Mouse (Mus musculus): ENCODE measurements around the gene Alox5ap. TPM values are rescaled to one million over a fixed set of nuclear protein-coding genes. Genes with fewer than 3 reads are reported as not detected.

Gene Alox5ap
- polyA plus RNA-seq, 1 experiment: 15.8 TPM

- WGBS: 97% methylated on average over 4 of the region's 4 CpGs
- H3K27me3 ChIP-seq (replicated peaks; ENCODE audit: control insufficient read depth, insufficient read depth, low read length): no peaks in the 10 kb centered on the region
- H3K4me1 ChIP-seq (ENCODE audit: control insufficient read depth, insufficient read depth, low read length): peaks cover 10% of the 10 kb centered on the region; the same call in 1 of the 2 replicates
- H3K4me3 ChIP-seq (ENCODE audit: insufficient read depth, low read depth, low read length): no peak overlapping the region
- H3K36me3 ChIP-seq (ENCODE audit: control insufficient read depth, insufficient read depth, low read length): no peaks in the 10 kb centered on the region
- no peak for DNase-seq
- H3K27ac ChIP-seq (ENCODE audit: insufficient read depth, low read depth, low read length): no peak overlapping the region
- no peak for TF ChIP-seq POLR2A (IDR thresholded peaks at IDR 0.05; ENCODE audit: low read depth, low read length)
Observed at GRCm38 (mm10) chr5:149332787-149333186, 68.2 kb downstream of the Alox5ap start.

- H3K4me3 ChIP-seq (ENCODE audit: insufficient read depth, low read depth, low read length): no peak overlapping the region
- no peaks in the 10 kb centered on the region for H3K36me3 ChIP-seq (ENCODE audit: control insufficient read depth, insufficient read depth, low read length)
- no peak overlapping the region for H3K27ac ChIP-seq (ENCODE audit: insufficient read depth, low read depth, low read length)
- peak; percentile 13 for DNase-seq
- TF ChIP-seq POLR2A (IDR thresholded peaks at IDR 0.05; ENCODE audit: low read depth, low read length) (no peak), CTCF (conservative IDR thresholded peaks at IDR 0.05; ENCODE audit: insufficient read depth, insufficient read length, low read depth, low read length) (no peak)
- peaks cover 10% of the 10 kb centered on the region; the same call in 1 of the 2 replicates for H3K4me1 ChIP-seq (ENCODE audit: control insufficient read depth, insufficient read depth, low read length)
- H3K27me3 ChIP-seq (replicated peaks; ENCODE audit: control insufficient read depth, insufficient read depth, low read length): no peaks in the 10 kb centered on the region
- 82% methylated on average over 8 of the region's 8 CpGs for WGBS
Observed at GRCm38 (mm10) chr5:149333941-149334698, 69.6 kb downstream of the Alox5ap start.

- no peaks in the 10 kb centered on the region for H3K36me3 ChIP-seq (ENCODE audit: control insufficient read depth, insufficient read depth, low read length)
- TF ChIP-seq POLR2A (IDR thresholded peaks at IDR 0.05; ENCODE audit: low read depth, low read length) (no peak), CTCF (conservative IDR thresholded peaks at IDR 0.05; ENCODE audit: insufficient read depth, insufficient read length, low read depth, low read length) (no peak)
- peaks cover 10% of the 10 kb centered on the region; the same call in 1 of the 2 replicates for H3K4me1 ChIP-seq (ENCODE audit: control insufficient read depth, insufficient read depth, low read length)
- no peaks in the 10 kb centered on the region for H3K27me3 ChIP-seq (replicated peaks; ENCODE audit: control insufficient read depth, insufficient read depth, low read length)
- WGBS: 90% methylated on average over 12 of the region's 12 CpGs
- no peak overlapping the region for H3K27ac ChIP-seq (ENCODE audit: insufficient read depth, low read depth, low read length)
- no peak for DNase-seq
- no peak overlapping the region for H3K4me3 ChIP-seq (ENCODE audit: insufficient read depth, low read depth, low read length)
Observed at GRCm38 (mm10) chr5:149335009-149335408, 70.4 kb downstream of the Alox5ap start.

GRCm38 (mm10) chr5:149335563-149336238, 71.1 kb downstream of the Alox5ap start:
- Histone ChIP-seq H3K27ac (ENCODE audit: insufficient read depth, low read depth, low read length) (no peak overlapping the region), H3K36me3 (ENCODE audit: control insufficient read depth, insufficient read depth, low read length) (no peaks in the 10 kb centered on the region), H3K27me3 (replicated peaks; ENCODE audit: control insufficient read depth, insufficient read depth, low read length) (no peaks in the 10 kb centered on the region), H3K4me1 (ENCODE audit: control insufficient read depth, insufficient read depth, low read length) (peaks cover 8% of the 10 kb centered on the region; the same call in 1 of the 2 replicates), H3K4me3 (ENCODE audit: insufficient read depth, low read depth, low read length) (no peak overlapping the region)
- WGBS: 43% methylated on average over 21 of the region's 21 CpGs
- TF ChIP-seq CTCF (conservative IDR thresholded peaks at IDR 0.05; ENCODE audit: insufficient read depth, insufficient read length, low read depth, low read length): peak; percentile 90
- TF ChIP-seq POLR2A (IDR thresholded peaks at IDR 0.05; ENCODE audit: low read depth, low read length): no peak
- DNase-seq: peak; percentile 89

GRCm38 (mm10) chr5:149337148-149337547, 72.6 kb downstream of the Alox5ap start:
- Histone ChIP-seq H3K27me3 (replicated peaks; ENCODE audit: control insufficient read depth, insufficient read depth, low read length) (no peaks in the 10 kb centered on the region), H3K36me3 (ENCODE audit: control insufficient read depth, insufficient read depth, low read length) (no peaks in the 10 kb centered on the region), H3K27ac (ENCODE audit: insufficient read depth, low read depth, low read length) (no peak overlapping the region), H3K4me3 (ENCODE audit: insufficient read depth, low read depth, low read length) (no peak overlapping the region), H3K4me1 (ENCODE audit: control insufficient read depth, insufficient read depth, low read length) (0 out of 2 replicates have a peak, but pooled peaks cover 2% of the 10 kb centered on the region)
- WGBS: 88% methylated on average over 10 of the region's 10 CpGs
- TF ChIP-seq CTCF (conservative IDR thresholded peaks at IDR 0.05; ENCODE audit: insufficient read depth, insufficient read length, low read depth, low read length) (no peak), POLR2A (IDR thresholded peaks at IDR 0.05; ENCODE audit: low read depth, low read length) (no peak)
- no peak for DNase-seq

Other genes starting within 250 kb of the Alox5ap start
- gene Uspl1, start 80.4 kb upstream of the Alox5ap start, polyA plus RNA-seq (2012; rRNA removed): 9.4 and 9.9 TPM in 2 replicates
- 33.6 and 48.1 TPM in 2 replicates for gene Hmgb1, start 80.3 kb upstream of the Alox5ap start, polyA plus RNA-seq (2012; rRNA removed)
- 0.61 and 0.88 TPM in 2 replicates for gene Medag, start 147.0 kb downstream of the Alox5ap start, polyA plus RNA-seq (2012; rRNA removed)
- not detected in 2 replicates for gene Tex26, start 174.9 kb downstream of the Alox5ap start, polyA plus RNA-seq (2012; rRNA removed)

Measured in kidney, adult 2 months (tissue).